Mouse (Mus musculus) embryonic fibroblast, embryonic 13.5 days (primary cell): ENCODE measurements around the gene Hnrnpa1.

Experiments
- CTCF ChIP-seq: IDR thresholded peaks from 2 replicates; pipeline ENCODE4 v1.5.1; 2011; ENCODE audit warnings: mild to moderate bottlenecking, control low read depth, low read length, moderate library complexity, borderline replicate concordance; ENCODE audit not compliant: insufficient read depth
- POLR2A ChIP-seq: IDR thresholded peaks from 2 replicates; pipeline ENCODE4 v1.6.1; 2011; ENCODE audit warnings: low read depth, mild to moderate bottlenecking, control low read depth, low read length, moderate library complexity

DNA sequence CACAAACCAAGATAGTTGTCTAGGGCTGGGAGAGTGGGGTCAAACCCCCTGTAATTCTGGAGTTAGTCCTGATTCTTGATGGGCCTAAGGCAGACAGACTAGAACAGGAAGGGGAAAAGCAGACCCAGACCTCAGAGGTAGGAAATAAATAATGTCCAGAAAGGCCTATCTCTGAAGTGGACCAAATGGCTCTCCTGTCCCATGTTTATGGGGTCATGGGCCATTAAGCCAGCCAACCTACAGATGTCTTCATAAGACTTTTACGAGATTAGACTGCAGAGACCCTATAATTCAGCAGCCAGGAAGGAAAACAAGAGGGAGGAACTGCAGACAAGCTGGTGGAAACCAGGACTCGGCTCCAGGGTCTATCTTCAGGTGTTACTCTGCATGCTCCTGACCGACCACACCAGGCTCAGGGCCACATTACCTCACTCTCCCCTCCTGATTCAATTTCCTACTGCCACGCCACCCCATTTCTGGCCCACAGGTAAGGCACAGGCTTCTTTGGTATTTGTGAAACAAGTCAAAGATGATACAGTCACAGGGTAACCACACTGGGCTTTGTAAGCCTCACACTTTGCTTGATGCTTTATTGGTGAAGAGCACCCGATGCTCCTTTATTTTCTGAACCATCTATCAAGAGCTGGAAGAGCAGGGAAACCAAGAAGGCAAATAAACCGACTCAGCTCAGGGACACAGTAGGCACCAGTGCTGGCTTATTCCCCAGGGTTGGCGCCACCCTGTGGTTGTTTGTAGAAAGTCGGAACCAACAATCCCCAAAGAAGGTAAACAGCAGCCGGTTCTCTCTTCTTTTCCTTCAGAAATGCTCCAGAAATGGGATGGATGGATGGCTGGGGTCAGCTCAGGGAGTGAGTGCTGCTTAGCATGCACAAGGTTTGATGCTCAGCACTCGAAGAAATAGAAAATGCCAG, 49.4 kb upstream of the Hnrnpa1 start:
- no peak for TF ChIP-seq POLR2A
- peak; percentile 50; the same call in 1 of the 2 replicates for TF ChIP-seq CTCF
